Mouse (Mus musculus): ENCODE measurements around the gene Dchs1.

Gene Dchs1

DNA sequence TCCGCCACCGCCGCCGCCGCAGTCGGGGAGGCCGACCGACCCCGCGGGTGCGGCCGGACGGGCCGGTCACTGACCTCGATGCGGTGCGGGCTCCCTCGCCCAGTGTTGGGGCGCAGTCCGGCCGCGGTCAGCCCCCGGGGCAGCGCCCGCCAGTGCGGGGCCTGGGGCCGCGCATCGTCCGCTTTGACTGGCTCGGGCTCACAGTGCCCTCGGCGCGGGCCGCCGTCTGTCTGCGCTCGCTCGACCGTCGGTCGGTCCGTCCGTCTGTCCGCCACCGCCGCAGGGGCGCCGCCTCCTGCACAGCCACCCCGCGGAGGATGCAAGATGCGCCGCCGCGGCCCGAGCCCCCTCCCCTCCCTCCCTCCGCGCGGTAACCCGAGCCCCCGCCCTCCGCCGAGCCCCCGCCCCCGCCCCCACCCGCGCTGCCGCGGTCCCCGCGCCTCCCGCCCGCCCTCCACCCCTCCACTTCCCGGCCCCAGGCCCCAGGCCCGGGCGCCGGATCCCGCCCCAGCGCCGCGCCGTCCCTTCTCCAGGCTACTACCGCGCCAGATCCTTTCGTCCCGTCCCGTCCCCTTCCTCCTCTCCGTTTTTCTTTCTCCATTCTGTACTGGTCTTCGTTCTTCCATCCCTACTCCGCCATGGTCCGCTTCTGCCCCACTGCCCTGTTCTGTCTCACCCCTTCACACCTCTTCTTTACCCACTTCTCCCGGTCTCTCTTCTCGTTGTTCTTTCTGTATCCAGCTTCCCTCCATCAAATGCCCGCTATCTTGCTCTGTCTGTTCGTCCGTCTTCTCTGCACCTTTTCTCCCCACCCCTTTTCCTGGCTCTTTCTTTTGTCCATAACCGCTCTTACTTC, at the start of gene Dchs1:
Gene Dchs1, minus strand, starts transcription at position 370 of the 856 bp plus-strand sequence.
- in situ Hi-C loops (cut with MboI) = no loop called here

DNA sequence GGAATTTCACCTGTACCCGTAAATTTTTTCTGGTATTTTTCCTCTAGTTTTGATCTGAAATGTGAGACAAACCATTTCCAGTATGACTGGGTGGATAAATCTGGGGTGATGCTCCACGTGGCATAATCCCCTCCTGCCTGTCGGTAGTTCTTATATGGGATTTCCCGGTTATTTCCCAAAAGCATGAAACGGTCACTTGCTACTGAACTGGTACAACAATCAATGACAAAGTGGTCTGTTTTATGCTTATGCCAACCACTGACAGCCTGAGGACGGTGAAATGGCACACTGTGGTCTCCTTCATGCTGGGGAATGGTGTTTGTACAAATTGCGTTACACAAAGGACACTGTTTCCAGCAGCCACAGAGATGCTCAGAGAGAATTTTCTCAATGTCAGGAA, 36.8 kb upstream of the Dchs1 start:
- in situ Hi-C loops (cut with MboI) = no loop called here

DNA sequence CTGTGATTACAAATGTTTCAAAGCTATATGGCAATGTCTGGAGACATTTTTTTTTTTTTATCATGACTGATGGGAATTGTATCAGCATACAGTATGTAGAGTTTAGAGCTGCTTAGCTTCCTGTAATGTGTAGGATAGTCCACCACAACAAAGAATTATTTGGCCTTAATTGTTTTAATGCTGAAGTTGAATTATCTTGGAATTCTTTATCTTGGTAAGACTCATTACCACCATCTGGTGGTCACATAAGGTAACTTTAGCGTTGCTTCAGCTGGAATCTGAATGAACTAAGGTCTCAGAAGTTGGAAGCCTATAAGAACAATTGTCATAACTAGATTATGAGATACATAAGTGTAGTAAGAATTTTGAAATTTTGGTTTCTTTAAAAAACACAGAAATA, 31.0 kb upstream of the Dchs1 start:
- in situ Hi-C loops (cut with MboI) = loop anchor here (10.0 kb wide), 1 partner anchor 1226 kb away; no protein-coding TSS in a partner anchor

DNA sequence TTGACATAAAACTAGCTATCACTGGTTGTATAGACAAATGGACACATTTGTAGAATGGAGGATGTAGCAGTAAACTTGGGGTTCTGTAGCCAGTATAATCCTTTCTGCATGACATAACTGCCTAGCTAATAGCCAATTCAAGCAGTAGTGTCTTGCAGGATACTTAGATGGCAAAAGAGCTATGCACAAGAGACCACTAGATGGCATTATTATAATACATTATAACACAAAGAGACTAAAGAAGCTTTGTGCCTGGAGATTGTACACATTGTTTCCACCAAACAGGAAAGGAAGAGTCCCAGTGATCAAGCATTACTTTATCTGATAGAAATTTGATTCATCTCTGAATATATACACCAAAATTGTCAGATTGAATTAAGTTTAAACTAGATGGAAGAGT, 29.3 kb upstream of the Dchs1 start:
- in situ Hi-C loops (cut with MboI) = loop anchor here (10.0 kb wide), 1 partner anchor 1228 kb away; no protein-coding TSS in a partner anchor

DNA sequence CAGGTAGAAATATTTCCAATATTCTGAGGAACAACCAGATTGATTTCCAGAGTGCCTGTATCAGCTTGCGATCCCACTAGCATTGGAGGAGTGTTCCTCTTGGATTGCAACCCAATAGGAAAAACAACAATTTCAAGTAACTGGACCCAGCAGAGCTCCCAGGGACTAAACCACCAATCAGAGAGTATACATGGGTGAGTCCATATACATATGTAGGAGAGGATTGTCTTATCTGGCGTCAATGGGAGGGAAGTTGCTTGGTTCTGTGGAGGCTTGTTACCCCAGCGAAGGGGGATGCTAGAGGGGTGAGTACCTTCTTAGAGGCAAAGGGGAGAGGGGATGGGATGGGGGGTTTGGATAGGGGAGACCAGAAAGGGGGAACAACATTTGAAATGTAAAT, 25.9 kb upstream of the Dchs1 start:
- in situ Hi-C loops (cut with MboI) = loop anchor here (5.0 to 10.0 kb wide), 2 partner anchors 76 to 1231 kb away; partner anchors contain the start of genes Ilk and Rrp8

DNA sequence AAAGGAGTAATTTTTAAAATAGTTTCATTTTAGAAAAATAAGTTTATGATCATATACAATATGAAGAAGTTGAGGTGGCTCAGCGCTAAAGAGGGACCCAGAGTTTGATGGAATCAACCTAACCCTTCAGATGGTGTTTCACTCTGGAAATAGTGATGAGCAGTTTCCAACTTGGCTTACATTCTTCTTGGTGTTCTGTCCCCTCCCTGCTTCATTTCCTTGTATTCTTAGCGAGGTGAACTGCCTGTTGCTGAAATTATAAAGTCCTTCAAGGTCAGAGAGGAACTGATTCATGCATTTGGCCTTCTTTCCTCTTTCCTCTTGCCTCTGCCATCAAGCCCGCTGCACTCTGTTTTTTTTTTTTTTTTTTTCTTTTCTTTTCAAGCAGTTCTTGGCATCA, 25.1 kb upstream of the Dchs1 start:
- in situ Hi-C loops (cut with MboI) = loop anchor here (5.0 to 10.0 kb wide), 2 partner anchors 75 to 1232 kb away; partner anchors contain the start of genes Ilk and Rrp8

DNA sequence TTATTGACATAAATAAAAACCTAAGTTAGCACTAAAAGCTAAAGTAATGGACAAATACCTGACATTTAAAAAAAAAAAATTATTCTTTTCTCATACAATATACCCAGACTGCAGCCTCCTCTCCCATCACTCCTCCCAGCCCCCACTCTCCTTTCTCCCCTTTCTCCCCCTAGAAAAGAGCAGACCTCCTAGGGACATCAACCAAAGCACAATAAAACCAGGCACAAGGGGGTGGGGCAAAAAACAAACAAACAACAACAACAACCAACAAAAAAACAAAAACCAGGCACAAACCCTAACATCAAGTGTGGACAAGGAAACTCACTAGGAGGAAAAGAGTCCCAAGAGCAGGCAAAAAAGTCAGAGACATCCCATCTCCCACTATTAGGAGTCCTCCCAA, 24.1 kb upstream of the Dchs1 start:
- in situ Hi-C loops (cut with MboI) = loop anchor here (5.0 to 10.0 kb wide), 2 partner anchors 74 to 1233 kb away; partner anchors contain the start of genes Ilk and Rrp8

DNA sequence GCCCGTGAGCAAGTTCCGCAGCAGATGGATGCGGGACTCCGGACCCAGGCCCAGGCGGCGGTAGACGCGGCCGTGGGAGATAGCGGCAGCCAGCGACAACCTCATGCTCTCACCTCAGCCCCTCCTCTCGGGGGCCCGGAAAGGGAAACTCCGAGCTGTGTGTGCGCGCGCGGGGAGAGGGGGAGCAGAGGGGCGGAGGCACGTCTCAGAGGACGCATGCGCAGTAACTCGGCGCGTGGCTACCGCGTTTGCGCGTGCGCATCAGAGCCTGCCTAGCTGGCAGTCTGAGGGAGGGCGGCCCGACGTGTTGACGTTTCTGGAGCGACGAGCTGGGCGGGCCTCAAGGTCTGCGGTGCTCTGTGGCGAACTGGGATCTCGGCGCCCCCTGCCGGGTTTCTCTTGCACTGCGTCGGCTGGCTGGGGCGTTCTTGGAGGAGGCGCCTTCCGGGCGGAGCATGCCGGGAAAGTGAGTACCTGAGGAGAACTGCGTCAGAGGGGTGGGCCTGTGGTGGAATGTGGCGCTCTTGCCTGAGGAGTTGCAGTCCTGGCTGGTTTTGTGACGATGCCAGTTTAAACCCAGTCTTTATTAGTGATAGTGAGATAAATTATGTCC, 23.5 kb upstream of the Dchs1 start, which contains the start of gene Mrpl17:
Gene Mrpl17, minus strand, starts transcription at position 223 of the 613 bp plus-strand sequence.
- in situ Hi-C loops (cut with MboI) = loop anchor here (5.0 to 10.0 kb wide), 2 partner anchors 74 to 1234 kb away; partner anchors contain the start of genes Ilk and Rrp8

DNA sequence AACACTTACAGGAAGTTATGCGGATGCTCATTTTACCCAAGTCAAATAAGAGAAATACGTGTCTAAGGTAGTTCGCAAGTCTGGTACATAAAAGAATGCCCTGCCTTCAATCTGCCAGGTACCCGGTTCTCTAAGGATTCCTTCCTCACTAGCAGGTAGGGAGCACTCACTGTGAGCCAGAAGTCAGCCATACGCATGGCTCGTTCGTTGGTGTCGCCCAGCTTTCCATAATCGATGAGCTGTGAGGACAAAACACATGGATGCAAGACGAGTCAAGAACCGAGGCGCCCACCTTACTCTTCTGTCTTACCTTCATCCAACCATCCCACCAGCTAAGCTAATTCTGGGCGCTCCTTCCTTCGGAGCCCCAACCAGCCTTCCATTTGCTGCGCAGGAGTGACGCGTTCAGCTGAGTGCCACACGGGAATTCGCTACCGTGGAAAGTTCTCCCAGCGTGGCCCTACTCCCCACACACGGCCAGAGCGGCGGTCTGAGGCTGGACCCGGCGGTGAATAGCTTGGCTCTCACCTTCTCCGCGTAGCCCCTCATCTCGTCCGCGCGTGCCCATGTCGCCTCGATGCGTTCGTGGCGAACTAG, 22.9 kb upstream of the Dchs1 start:
- in situ Hi-C loops (cut with MboI) = loop anchor here (5.0 to 10.0 kb wide), 2 partner anchors 73 to 1234 kb away; partner anchors contain the start of genes Ilk and Rrp8

DNA sequence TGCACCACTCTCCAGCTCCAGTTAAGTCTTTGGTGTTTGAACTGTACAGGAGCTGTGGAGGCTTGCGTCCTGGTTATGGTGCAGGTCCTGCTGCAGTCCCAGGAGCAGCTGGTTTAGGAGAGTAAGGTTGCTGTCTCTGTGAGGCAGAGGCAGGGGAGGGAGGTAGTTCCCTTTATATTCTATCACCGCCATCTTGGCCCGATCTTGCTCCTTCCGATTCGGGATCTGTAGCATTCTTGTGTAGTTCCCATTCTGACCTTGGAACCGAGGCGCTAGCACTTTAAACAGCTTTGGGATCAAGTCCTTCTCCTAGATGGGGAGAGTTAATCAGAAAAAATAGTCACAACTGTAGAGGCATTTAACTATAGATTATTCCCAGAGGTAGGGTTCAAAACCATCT, 22.4 kb upstream of the Dchs1 start:
- in situ Hi-C loops (cut with MboI) = loop anchor here (5.0 to 10.0 kb wide), 2 partner anchors 73 to 1235 kb away; partner anchors contain the start of genes Ilk and Rrp8

DNA sequence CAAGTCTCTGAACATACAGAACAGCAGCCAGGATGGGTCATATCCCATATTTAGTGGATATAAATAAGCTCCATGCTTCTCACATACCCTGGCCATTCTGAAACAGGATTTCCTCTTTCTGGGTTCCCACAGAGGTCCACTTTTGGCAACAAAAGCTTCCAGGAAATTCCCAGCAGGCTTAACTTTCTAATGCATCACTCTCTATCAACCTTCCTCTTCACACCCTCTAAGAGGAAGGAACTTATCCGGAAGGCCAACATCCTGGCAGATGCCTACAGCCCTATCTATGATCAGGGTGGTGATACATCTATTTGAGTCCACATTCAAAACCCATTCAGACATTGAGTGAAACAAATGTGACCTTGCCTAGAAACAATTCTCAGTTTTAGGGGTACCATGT, 20.9 kb upstream of the Dchs1 start:
- in situ Hi-C loops (cut with MboI) = no loop called here

DNA sequence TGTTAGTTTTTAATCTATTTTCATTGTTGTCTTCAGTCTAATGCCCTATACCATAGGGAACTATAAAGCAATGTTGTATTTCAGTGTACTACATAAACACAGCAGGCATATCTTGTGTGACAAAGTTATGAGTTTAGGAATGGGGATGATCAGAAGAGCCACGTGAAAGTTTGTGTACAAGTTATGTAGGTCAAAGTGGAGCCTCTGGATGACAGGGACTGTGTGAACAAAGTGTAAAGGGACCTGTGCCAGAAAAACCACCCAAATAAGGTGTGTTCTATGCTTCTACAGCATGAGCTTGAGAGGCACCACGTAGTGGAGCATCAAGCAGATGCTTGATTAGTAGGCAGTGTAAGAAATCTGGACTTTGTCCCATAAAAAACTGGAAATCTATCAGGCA, 19.3 kb upstream of the Dchs1 start:
- in situ Hi-C loops (cut with MboI) = no loop called here

DNA sequence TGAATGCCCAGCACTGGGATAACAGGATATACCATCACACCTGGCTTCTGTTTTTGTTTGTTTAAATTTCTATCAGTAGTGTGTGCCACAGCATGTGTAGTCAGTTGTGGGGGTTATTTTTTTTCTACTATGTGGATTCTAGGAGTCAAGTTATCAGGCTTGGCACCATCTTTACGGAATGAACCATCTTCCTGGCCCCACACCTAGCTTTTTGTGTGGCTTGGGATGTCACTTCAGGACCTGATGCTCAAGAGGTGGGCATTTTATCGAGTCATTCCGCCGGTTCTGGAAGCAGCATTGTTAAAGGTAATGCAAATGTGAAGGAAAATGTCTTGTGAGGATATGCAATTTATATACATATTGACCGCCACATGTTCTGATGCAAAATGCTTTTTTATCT, 18.7 kb upstream of the Dchs1 start:
- in situ Hi-C loops (cut with MboI) = no loop called here

DNA sequence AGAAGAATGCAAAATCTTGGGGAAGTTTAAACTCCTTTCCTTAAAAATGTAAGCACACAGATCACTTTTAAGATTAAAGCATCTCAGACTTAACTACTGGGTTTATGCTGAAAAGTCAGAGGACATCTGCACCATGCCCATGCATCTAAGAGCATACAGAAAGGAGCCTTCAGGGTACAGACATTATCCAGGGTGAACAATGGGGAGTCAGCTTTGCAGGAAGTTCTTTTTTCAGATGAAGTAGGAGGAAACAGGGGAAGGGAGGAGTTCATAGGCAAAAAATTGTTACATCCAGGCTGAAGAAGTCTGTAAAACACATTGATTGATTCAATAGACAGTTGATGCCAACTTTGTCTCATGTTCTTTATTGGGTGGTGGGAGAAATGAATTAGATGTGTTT, 16.0 kb upstream of the Dchs1 start:
- in situ Hi-C loops (cut with MboI) = no loop called here

DNA sequence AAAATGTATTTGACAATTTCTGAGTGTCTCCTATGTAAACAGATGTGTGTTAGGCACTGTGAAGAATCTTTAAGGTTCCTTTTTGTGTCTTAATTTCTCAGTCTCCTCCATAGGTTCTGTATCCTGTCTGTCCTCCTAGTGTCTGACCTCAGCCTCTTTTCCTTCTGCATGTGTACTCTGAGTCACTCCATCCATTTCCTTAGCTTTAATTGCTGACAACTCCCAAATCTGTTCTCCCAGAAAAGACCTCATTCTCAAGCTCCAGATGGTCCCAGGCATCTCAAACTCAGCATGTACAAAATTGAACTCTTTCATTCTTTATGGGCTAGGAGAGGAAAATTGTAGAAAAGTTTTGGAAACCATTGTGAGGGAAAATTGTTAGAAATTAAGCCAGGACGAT, 15.3 kb upstream of the Dchs1 start:
- in situ Hi-C loops (cut with MboI) = no loop called here

DNA sequence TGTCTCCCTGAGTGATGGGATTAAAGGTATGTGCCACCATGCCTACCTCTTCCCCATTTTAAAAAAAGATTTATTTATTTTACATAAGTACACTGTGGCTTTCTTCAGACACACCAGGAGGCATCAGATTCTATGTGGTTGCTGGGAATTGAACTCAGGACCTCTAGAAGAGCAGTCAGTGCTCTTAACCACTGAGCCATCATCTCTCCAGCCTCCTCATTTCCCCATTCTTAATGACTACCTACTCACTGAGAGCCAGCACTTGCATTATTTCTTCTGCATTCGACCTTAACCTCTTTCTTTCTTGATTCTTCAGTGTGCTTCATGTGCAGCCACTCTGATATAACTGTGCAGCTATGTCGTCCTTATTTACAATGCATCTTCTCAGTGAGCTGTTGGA, 14.9 kb upstream of the Dchs1 start:
- in situ Hi-C loops (cut with MboI) = no loop called here

DNA sequence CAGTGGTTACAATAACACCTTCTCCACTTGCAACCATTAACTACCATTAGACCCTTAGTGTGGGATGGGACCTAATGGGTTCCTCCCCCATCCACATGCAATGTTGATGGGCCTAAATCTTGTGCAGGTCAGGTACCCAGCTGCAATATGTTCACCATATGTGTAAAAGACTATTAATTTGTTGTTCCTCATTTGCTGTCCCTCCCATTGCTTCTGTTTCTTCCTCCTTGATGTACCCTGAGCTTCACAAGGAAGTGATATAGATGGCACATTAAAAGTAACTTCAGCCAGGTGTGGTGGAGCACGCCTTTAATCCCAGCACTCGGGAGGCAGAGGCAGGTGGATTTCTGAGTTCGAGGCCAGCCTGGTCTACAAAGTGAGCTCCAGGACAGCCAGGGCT, 9.5 kb upstream of the Dchs1 start:
- in situ Hi-C loops (cut with MboI) = no loop called here

DNA sequence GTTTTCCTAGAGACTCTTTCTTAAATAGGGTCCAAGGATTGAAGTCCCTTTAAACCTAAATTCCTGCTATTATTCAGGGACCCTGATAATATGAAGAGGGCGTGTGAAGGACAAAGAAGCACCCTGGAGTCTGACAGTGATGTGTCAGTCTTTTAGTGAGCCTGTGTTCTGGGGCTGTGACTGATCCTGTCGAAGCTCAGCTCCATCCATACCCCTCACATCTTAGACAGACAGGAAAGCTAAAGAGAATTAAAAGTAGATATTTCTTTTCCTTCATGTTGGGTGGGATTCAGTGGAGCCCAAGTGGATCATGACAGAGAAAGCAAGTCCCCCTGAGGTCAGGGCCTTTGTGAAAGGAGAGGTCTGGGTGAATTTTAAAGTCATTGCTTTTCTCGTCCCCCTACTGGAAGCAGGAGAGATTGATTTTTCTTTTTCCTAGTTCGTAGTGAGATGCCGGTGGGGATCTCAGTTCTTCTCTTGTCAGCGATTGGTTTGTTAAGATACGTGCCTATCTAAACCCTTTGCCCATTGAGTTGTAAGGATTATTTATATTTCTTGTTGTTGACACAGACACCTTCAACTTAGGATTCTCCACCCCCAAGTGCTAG, 8.4 kb upstream of the Dchs1 start:
- in situ Hi-C loops (cut with MboI) = no loop called here

DNA sequence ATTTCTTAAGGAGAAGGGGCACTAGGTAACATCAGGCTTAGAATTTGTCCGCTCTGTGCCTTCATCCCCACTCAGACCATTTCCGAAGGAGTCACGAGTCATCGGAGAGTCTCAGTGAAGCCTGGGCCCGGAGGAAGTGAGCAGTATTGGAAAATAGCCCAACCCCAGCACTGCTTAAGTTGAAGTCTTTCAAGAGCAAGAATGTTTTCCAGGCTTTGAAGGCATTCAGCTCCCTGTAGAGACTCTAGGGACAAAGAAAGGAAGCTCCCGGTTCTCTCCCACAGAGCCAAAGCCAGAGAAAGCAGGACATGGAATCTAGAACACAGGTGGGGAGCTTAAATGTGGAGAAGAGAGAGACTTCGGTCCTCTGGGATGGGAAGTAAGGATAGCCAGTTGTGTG, 6.2 kb upstream of the Dchs1 start:
- in situ Hi-C loops (cut with MboI) = no loop called here

DNA sequence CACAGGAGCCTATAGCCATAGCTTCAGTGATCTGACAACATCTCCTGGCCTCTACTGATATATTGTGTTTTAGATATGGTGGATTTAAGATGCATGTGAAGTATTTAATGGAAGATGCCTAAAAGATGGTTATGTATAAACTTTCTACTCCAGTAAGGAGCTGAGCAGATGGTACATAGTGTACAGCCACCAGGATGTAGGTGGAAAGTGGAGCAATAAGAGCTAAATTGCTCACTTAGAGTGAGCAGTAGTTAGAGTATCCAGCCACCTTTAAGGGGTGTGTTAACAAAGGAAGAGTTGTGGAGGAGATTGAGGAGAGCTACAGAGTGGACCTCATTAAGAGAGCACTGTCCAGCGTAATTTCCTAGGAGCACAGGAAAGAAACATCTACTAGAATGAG, 3.7 kb upstream of the Dchs1 start:
- in situ Hi-C loops (cut with MboI) = no loop called here

DNA sequence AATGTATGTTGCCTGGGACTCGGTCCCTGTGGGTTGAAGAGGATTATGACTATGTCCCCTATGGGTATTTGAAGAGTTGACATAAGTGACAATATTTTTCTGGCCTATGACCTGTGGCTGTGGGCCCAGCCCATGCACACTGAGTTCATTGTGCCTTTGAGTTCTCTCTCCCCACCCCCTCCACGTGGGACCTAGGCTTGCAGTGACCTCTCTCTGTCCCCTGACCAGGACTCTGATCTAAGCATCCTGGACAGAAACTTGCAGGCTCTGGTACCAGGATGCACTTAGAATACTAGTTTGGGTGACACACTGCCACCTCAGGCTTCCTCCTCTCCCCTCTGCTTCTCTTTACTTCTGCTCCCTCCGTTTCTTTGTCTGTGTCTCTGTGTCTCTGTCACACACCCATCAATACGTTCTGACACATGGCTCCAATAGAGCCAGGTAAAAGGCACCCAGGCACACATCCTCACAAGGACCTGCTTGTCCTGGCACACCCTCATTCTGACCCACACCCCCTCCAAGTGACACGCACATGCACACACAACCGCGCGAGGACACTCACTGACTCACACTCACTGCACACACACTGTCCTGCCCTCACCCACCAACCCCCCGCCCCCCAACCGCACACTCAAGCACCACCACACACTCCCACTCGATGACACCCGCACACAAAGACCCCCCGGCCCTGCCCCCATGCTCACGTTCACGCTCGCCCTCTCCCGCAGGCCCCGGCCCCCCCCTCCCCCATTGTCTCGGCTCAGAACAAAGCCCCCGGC, 759 bp downstream of the Dchs1 start:
- in situ Hi-C loops (cut with MboI) = no loop called here

Measured in mature B cell (primary cell).